Mouse (Mus musculus) left cerebral cortex, postnatal 25 days (tissue): ENCODE measurements around the gene 1700016C15Rik. TPM values are rescaled to one million over a fixed set of nuclear protein-coding genes. Genes with fewer than 3 reads are reported as not detected.

ENCODE experiments used
- DNase-seq, 2 experiments: peaks; one replicate each; pipeline ENCODE4 v3.0.0; 2022; ENCODE audit warnings: low spot score in 2 of 2, mixed read lengths in 1 of 2
- intact Hi-C: fragments of 180-260 bp; cut with DNase I; formaldehyde crosslinking; loops from one replicate; pipeline ENCODE4 v1.15.1; 2025
- total RNA-seq, 2 experiments: library from RNA; stranded (reverse); gene quantifications; 2 replicates each; pipeline ENCODE4 v1.2.3; 2021

The 1700016C15Rik gene
- total RNA-seq = not detected

DNA sequence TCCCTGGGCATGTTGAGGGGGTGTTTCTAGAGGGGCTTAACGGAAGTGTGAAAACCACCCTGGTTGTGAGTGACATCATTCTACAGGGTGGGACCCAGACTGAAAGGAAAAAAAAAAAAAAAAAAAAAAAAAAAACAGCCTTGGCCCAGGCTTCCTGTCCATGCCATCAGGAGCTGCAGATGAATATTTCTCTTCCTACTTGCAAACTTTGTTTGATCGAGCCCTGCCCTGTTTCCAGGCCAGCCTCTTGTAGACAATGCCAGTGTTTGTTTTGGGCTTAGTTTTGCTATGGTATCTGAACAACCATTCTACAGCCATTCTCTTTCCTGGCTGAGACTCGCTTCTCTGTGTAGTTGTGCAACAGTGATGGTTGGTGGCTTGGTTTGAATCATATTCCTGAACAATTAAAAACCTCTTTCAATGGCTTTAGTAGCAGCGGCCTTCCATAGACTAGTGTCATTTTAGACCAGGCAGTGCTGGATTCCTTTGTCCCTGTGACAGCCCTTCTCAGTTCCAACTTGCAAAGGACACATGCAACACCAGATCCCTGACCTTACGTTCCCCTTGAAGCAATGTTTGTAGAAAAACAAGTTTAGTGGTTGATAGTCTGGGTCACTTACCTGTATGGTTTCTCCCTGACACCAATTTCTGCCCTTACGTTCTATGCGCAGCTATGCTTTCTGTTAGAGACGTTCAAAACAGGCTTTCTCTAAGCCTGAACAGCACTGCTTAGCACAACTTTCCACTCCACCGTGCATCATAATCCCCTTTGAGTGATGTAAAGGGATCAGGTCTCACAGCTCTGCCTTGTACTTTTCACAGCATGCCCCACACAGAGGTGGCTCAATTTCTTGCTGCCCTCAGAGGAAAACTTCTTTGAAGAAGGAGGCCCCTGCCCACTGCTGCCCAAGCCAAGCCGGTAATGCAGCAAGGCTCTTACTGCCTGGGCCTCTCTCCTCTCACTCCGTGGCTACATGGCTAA lies at the start of gene 1700016C15Rik:
TSS of gene 1700016C15Rik (plus strand) at position 772 of the 982 bp plus-strand sequence.
- intact Hi-C loops = no loop called here
- no peak for DNase-seq

GRCm38 (mm10) chr1:177681239-177681638 lies 48.4 kb upstream of the 1700016C15Rik start:
- intact Hi-C loops = loop anchor here (5.0 to 10.0 kb wide), 4 partner anchors 106 to 484 kb away; partner anchors contain the start of genes Akt3 and Zbtb18
- DNase-seq = no peak

DNA sequence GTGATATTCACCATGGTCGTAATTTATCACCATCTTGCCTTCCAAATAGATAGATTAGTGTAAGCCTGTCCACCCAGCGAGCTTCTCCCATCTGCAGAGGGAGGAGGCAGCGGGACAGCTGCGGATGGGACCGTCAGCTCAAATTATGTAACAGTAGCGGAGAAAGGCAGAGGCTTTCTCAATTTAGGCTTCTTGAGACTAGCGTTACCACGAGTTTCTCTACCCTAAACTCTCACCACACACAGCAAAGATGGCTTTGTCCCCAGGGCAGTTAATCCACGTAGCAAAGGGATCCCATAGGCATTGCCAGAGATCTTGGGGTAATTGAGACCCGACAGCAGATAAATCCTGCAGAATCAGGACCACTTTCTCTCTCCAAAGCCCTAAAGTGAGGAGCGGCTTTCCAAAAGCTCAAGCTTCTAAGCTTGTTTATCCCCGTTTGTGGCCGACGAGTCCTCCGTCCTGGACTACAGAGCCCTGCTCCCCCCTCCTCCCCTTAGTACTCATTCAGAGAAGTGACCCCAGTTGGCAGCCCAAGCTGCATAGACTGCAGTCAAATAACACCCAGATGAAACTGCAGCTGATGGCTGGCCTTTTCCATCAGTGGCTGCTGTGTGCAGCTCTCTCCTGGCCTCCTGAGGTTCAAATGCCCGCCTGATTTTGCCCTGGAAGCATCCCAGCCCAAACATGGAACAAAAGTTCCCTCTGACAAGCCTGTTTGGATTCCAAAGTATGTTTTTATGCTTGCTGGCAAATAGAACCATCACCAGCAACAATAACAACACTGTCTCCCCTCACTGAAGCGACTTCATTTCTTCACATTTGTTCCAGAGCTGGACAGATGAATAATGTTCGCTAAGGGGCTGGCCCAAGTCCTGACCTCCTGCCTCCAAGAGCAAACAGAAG lies 45.4 kb upstream of the 1700016C15Rik start:
- DNase-seq = peak; percentile 46 to 78

DNA sequence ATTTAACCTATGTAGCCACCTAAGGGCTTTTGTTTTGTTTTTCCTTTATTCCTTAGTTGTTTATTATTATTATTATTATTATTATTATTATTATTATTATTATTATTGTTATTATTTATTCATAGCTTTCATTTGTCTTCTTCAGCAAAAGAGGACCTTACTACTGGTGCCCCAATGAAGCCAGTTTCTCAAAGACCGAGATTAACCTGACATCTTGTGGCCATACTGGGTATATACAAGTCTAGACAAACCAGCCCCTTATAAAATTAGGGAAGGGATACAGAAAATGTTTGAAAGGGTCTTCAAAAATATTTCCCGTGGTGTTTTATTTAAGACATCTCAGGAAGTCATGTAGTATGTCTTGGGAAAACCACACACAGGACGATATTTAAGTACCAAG lies 44.7 kb upstream of the 1700016C15Rik start:
- intact Hi-C loops = loop anchor here (5.0 to 10.0 kb wide), 5 partner anchors 110 to 808 kb away; partner anchors contain the start of genes Akt3 and Zbtb18
- DNase-seq = peak; percentile 26 to 73

More for the DNA sequence above, 45.4 kb upstream of the 1700016C15Rik start:
- intact Hi-C loops = loop anchor here (5.0 to 10.0 kb wide), 4 partner anchors 109 to 487 kb away; partner anchors contain the start of genes Akt3 and Zbtb18

DNA sequence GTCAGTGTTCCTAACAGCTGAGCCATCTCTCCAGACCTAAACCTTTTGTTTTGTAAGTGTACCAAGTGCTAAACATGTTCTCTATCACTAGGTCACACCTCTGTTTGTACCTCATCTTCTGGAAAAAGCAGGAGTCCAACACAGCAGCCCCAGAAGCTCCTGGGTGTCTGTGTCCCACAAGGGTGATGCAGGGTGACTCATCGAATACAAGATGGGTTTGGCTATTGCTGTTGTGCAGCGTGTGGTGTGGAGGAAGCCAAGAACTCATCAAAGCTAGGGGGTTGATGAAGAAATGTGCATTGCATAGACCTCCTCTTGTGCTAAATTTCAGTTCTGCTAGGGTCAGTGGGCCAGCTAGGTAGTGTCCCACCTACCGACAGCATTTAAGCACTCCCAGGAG lies 43.5 kb upstream of the 1700016C15Rik start:
- no peak for DNase-seq
- intact Hi-C loops = loop anchor here (5.0 to 10.0 kb wide), 3 partner anchors 111 to 809 kb away; partner anchors contain the start of gene Akt3

DNA sequence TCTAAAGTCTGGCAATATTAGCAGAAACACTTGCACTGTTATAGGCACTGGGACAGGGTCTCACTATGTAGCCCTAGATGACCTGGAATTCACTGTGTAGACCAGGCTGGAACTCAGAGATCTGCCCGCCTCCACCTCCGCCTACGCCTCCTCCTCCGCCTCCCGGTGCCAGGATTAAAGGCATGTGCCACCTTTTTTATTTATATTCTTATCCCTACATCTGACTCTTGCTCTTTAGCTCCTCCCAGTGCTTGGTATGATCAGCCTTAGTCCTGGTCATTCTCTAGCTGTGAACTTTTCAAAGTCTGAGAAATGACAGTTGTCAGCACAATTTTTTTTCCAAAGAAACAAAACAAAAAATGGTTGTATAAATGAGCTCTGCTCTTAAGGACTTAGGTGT lies 42.6 kb upstream of the 1700016C15Rik start:
- no peak for DNase-seq
- intact Hi-C loops = loop anchor here (5.0 to 10.0 kb wide), 3 partner anchors 112 to 810 kb away; partner anchors contain the start of gene Akt3

GRCm38 (mm10) chr1:177692491-177692890 lies 37.1 kb upstream of the 1700016C15Rik start:
- intact Hi-C loops = no loop called here
- DNase-seq = no peak

GRCm38 (mm10) chr1:177693486-177694252 lies 35.9 kb upstream of the 1700016C15Rik start:
- intact Hi-C loops = no loop called here
- no peak for DNase-seq

- DNase-seq = peak in 1 of 2 experiments; percentile 15
- intact Hi-C loops = loop anchor here (5.0 kb wide), 1 partner anchor 823 kb away; no protein-coding TSS in a partner anchor
Measured at GRCm38 (mm10) chr1:177700560-177700959, 29.1 kb upstream of the 1700016C15Rik start.

GRCm38 (mm10) chr1:177702481-177703146 lies 27.0 kb upstream of the 1700016C15Rik start:
- DNase-seq = peak; percentile 84 to 92
- intact Hi-C loops = loop anchor here (5.0 kb wide), 1 partner anchor 825 kb away; no protein-coding TSS in a partner anchor

- DNase-seq = no peak
- intact Hi-C loops = loop anchor here (5.0 kb wide), 1 partner anchor 826 kb away; no protein-coding TSS in a partner anchor
Measured at GRCm38 (mm10) chr1:177703147-177703807, 26.3 kb upstream of the 1700016C15Rik start.

DNA sequence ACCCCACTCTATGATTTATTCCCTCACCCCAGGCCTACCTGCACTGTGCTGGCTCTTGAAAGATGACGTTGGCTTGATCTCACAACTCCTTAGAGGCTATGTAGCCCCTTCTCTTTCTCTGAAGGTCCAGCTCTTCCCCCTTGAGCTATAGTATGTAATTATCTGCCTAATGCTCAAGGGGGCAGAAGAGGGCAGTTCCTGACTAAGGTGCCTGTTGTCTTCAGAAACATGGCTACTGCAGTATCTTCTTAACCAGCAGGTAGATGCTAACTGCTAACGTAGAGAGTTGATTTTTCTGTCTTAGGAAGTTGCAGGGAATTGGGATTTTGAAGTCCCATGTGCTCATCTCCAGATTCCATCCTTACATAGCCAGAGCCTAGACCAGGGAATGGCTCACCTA lies 24.4 kb upstream of the 1700016C15Rik start:
- no peak for DNase-seq
- intact Hi-C loops = no loop called here

DNA sequence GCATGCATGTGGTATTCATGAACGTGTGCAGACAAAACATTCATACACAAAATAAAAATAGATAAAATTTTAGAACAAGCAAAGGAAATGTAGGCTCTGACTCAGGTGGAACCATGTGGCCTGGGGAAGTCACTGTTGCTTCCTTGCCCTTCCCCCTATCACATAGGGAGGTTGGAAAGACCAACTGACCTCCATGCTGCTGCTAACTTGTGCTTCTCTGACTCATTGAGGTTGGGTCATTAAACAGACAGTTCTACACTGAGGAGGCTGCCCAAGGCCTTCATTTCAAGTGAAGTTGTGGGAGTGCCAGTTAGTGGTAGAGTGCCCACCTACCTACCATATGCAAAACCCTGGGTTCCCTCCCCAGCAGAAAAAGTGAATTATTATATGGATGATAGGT lies 22.0 kb upstream of the 1700016C15Rik start:
- DNase-seq = no peak
- intact Hi-C loops = no loop called here

DNA sequence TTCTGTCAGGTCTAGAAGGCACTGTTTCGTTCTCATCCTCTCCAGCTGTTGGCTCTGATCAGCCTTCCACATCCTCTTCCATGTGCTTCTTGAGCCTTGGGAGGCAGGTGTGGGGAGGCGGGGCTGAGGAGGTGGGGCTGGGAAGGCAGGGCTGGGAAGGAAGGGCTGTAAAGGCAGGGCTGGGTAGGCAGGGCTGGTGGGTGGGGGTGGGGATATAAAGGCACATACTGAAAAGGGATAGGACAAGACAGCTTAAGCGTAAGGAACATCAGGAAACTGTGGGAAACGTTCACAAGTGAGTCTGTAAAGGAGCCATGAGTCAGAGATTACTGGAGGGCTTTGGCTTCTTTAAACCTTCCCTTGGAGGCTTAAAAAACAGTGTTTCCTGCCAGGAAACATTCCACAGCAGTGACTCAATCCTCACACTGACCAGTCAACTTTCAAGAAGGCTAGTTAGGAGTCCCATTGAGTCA lies 21.0 kb upstream of the 1700016C15Rik start:
- DNase-seq = peak in 1 of 2 experiments; percentile 48
- intact Hi-C loops = no loop called here

- no peak for DNase-seq
- intact Hi-C loops = no loop called here
Measured at GRCm38 (mm10) chr1:177711000-177711399, 18.6 kb upstream of the 1700016C15Rik start.

GRCm38 (mm10) chr1:177711418-177711817 lies 18.2 kb upstream of the 1700016C15Rik start:
- DNase-seq = no peak
- intact Hi-C loops = no loop called here

GRCm38 (mm10) chr1:177713635-177714396 lies 15.8 kb upstream of the 1700016C15Rik start:
- intact Hi-C loops = no loop called here

More at GRCm38 (mm10) chr1:177713635-177714396, 15.8 kb upstream of the 1700016C15Rik start:
- no peak for DNase-seq
